In the genomic region with DNA sequence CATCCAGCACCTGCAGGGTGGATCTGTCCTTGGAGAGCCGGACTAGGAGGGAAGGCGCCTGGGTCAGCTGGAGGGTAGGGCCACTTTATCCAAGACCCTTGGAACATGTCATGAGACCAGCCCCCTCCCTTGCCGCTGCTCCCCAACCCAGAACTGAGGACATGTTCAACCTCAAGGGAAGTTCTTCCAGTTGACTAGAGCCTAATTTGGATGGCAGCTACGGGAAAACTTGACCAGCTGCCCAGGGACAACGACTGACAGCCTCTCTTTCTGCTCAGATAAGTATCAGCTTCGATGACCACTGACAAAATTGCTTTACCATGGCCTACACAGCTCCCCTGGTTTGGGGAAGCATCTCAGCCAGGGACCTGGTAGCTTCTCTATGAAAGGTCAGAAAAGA, we compare ENCODE assay signal across 20 mouse cellular contexts. TPM values are rescaled to one million over a fixed set of nuclear protein-coding genes. Genes with fewer than 3 reads are reported as not detected.
A peak's percentile ranks its signal among the peaks of the same experiment; 100 is the strongest.
DNase-seq lines count a peak whose midpoint lies in the region; ATAC-seq and TF ChIP-seq lines count a peak whose summit lies in the region.
"Had no signal": no experiment of that assay in that cellular context is flagged by ENCODE, and none has a peak within 500 bp of the region (broad histone marks: within the 10 kb centered on the region; RNA-seq: fewer than 3 reads in every experiment).

No protein-coding gene starts in this region.

- ATAC-seq in cerebellum, adult (ENCODE audit: insufficient number of reproducible peaks, low FRiP score, low TSS enrichment): no peak
- ATAC-seq: forebrain, embryonic 16.5 days; intestine, embryonic 15.5 days had no signal

- no peak for TF ChIP-seq CTCF in kidney, adult 2 months (conservative IDR thresholded peaks at IDR 0.05; ENCODE audit: insufficient read depth, insufficient read length, low read depth, low read length)
- TF ChIP-seq CTCF in thymus, adult 2 months (IDR thresholded peaks at IDR 0.05; ENCODE audit: borderline replicate concordance, control insufficient read depth, extremely low read depth, insufficient read depth, low read length, poor library complexity): no peak

- no peaks in the 10 kb centered on the region for H3K36me3 ChIP-seq in kidney, adult 2 months (ENCODE audit: control insufficient read depth, insufficient read depth, low read length)
- no peaks in the 10 kb centered on the region for H3K36me3 ChIP-seq in thymus, adult 2 months (ENCODE audit: control insufficient read depth, insufficient read depth, low read length)
- H3K36me3 ChIP-seq: embryonic facial prominence, embryonic 15.5 days; forebrain, embryonic 10.5 days; heart, embryonic 12.5 days; hindbrain, embryonic 10.5 days; intestine, embryonic 15.5 days had no signal

- peak overlapping the region; percentile 52; the same call in 1 of the 2 replicates for H3K27ac ChIP-seq in kidney, adult 2 months (ENCODE audit: insufficient read depth, low read depth, low read length)
- peak overlapping the region; percentile 83 for H3K27ac ChIP-seq in thymus, adult 2 months (ENCODE audit: control insufficient read depth, insufficient read depth, low read length)
- H3K27ac ChIP-seq: embryonic facial prominence, embryonic 15.5 days; forebrain, embryonic 10.5 days; heart, adult 2 months; hindbrain, embryonic 10.5 days; hindbrain, embryonic 14.5 days; intestine, embryonic 15.5 days had no signal

- no peak overlapping the region for H3K4me3 ChIP-seq in kidney, adult 2 months (ENCODE audit: insufficient read depth, low read depth, low read length)
- H3K4me3 ChIP-seq in thymus, adult 2 months (ENCODE audit: control insufficient read depth, insufficient read depth, low read length): no peak overlapping the region
- H3K4me3 ChIP-seq: embryonic facial prominence, embryonic 15.5 days; erythroblast, embryonic 14.5 days; forebrain, embryonic 10.5 days; heart, adult 2 months; heart, embryonic 12.5 days; hindbrain, embryonic 10.5 days; intestine, embryonic 15.5 days had no signal

- DNase-seq in cerebellum, postnatal 14 days: peak; percentile 57 to 70
- no peak for DNase-seq in kidney, adult 2 months
- no peak for DNase-seq in kidney, postnatal 14 days
- no peak for DNase-seq in thymus, adult 2 months
- no peak for DNase-seq in thymus, postnatal 36 days
- DNase-seq: adrenal gland, adult 2 months; adrenal gland, postnatal 25 days; embryo, embryonic 11 days; gastrocnemius, postnatal 10 days; heart, adult 2 months had no signal

- no peak for TF ChIP-seq POLR2A in kidney, adult 2 months (IDR thresholded peaks at IDR 0.05; ENCODE audit: low read depth, low read length)
- TF ChIP-seq POLR2A in thymus, adult 2 months (IDR thresholded peaks at IDR 0.05; ENCODE audit: control insufficient read depth, extremely low read depth, insufficient read depth, low read length, poor library complexity): no peak

- no peaks in the 10 kb centered on the region for H3K27me3 ChIP-seq in kidney, adult 2 months (replicated peaks; ENCODE audit: control insufficient read depth, insufficient read depth, low read length)
- no peaks in the 10 kb centered on the region for H3K27me3 ChIP-seq in thymus, adult 2 months (ENCODE audit: control insufficient read depth, insufficient read depth, low read length)
- H3K27me3 ChIP-seq: embryonic facial prominence, embryonic 15.5 days; intestine, embryonic 15.5 days had no signal

- 77% methylated on average over 6 of the region's 6 CpGs for WGBS in kidney, adult 2 months
- 75% methylated on average over 6 of the region's 6 CpGs for WGBS in thymus, adult 2 months

- H3K4me1 ChIP-seq in kidney, adult 2 months (ENCODE audit: control insufficient read depth, insufficient read depth, low read length): peaks cover 4% of the 10 kb centered on the region; the same call in 1 of the 2 replicates
- peaks cover 79% of the 10 kb centered on the region for H3K4me1 ChIP-seq in thymus, adult 2 months (replicated peaks; ENCODE audit: control insufficient read depth, insufficient read depth, low read length)
- H3K4me1 ChIP-seq: embryonic facial prominence, embryonic 15.5 days; forebrain, embryonic 10.5 days; heart, embryonic 12.5 days; intestine, embryonic 15.5 days had no signal

RNA-seq across cellular contexts. Expression of gene BC049352, which starts 1.5 kb away (rescaled TPM):
- 2.7 and 2.9 TPM in 2 replicates for polyA plus RNA-seq in kidney, adult 2 months (2012; rRNA removed)
- 1.7 and 4.5 TPM in 2 replicates for polyA plus RNA-seq in thymus, adult 2 months (2012; rRNA removed)
- polyA plus RNA-seq: embryonic facial prominence, embryonic 11.5 days; erythroblast, embryonic 14.5 days; forebrain, embryonic 10.5 days; heart, embryonic 12.5 days; hindbrain, embryonic 10.5 days; hindbrain, embryonic 14.5 days had no signal

RNA-seq across cellular contexts. Expression of gene Tmprss4, which starts 20.6 kb away (rescaled TPM):
- 1.2 and 1.5 TPM in 2 replicates for polyA plus RNA-seq in kidney, adult 2 months (2012; rRNA removed)
- 7.4 and 16.1 TPM in 2 replicates for polyA plus RNA-seq in thymus, adult 2 months (2012; rRNA removed)
- polyA plus RNA-seq: adrenal gland, adult 2 months; embryonic facial prominence, embryonic 11.5 days; erythroblast, embryonic 14.5 days; forebrain, embryonic 16.5 days; heart, embryonic 12.5 days; hindbrain, embryonic 10.5 days; hindbrain, embryonic 14.5 days had no signal

RNA-seq across cellular contexts. Expression of gene Scn4b, which starts 45.1 kb away (rescaled TPM):
- polyA plus RNA-seq in kidney, adult 2 months (2012; rRNA removed): 13.3 and 13.8 TPM in 2 replicates
- polyA plus RNA-seq in thymus, adult 2 months (2012; rRNA removed): 20.5 and 26.2 TPM in 2 replicates
- polyA plus RNA-seq: erythroblast, embryonic 14.5 days had no signal

Comparison
In these comparisons a context has a peak if more than half of its experiments do, and no peak if none do; other contexts are left out.
1. DNase-seq: peak in cerebellum, postnatal 14 days (2 of 2); none in kidney, adult 2 months (single experiment), kidney, postnatal 14 days (single experiment), thymus, adult 2 months (single experiment) and thymus, postnatal 36 days (0 of 2).